Mouse (Mus musculus): ENCODE data around the gene Cradd. TPM values are rescaled to one million over a fixed set of nuclear protein-coding genes. Genes with fewer than 3 reads are reported as not detected.

Gene Cradd
- polyA plus RNA-seq, 1 experiment from 2014 or later: 16.0 TPM

DNA sequence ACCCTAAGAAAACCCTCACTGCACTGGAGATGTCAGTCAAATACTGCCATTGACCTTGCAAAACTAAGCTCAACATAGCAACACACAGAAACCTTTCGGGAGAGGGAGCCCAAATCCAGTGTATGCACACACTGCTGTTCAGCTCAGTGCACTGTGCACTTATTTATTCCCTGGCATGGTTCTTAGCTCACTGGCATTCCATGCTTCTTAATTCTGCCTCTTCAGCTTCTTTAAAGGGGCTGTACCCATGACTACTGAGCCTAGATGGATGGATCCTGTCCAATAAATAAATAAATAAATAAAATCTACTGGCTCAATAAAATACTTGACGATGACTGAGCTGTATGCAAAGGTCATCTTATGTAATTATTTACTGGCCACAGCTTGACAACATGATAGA is 85.3 kb downstream of the Cradd start:
- Histone ChIP-seq H3K4me2 (replicated peaks; ENCODE audit: low read depth, low read length) (no peak overlapping the region), H3K9me3 (ENCODE audit: control insufficient read depth, low read length) (no peaks in the 10 kb centered on the region), H3K9ac (ENCODE audit: low read depth, low read length) (no peak overlapping the region), H3K4me1 (replicated peaks; ENCODE audit: control insufficient read depth, insufficient read depth, low read length) (0 out of 2 replicates have a peak, but pooled peaks cover 2% of the 10 kb centered on the region), H3K4me3 (ENCODE audit: low read depth, low read length) (no peak overlapping the region), H3K27ac (ENCODE audit: low read depth, low read length) (no peak overlapping the region), H3K27me3 (ENCODE audit: control insufficient read depth, insufficient read depth, low read length) (no peaks in the 10 kb centered on the region), H3K36me3 (ENCODE audit: control insufficient read depth, insufficient read depth, low read length) (no peaks in the 10 kb centered on the region)
- WGBS: 83% methylated on average over 2 of the region's 2 CpGs
- DNase-seq (ENCODE audit: low spot score): no peak
- ATAC-seq (ENCODE audit: low FRiP score): 0 out of 2 replicates have a peak, but pooled peaks have one; percentile 39

DNA sequence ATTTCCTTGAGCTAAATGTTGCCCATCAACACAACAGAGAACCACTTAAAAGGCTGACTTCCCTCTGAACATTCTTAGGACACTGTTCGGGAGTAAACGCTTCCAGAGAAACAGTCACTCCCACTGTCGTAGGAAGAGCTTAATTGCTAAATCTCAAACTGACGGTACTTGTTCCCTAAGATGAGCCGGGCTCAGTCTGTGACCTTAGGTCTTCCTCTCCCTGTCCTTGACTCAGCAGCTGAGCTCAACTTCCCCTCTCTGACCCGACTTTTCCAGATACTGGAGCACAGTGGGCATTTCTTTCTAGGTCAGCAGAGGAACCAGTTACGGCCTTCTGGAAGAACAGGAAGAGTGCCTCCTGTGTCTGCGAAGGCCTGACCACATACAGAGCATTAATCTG is 87.7 kb downstream of the Cradd start:
- Histone ChIP-seq H3K4me2 (replicated peaks; ENCODE audit: low read depth, low read length) (no peak overlapping the region), H3K27ac (ENCODE audit: low read depth, low read length) (no peak overlapping the region), H3K9me3 (ENCODE audit: control insufficient read depth, low read length) (no peaks in the 10 kb centered on the region), H3K4me1 (replicated peaks; ENCODE audit: control insufficient read depth, insufficient read depth, low read length) (0 out of 2 replicates have a peak, but pooled peaks cover 2% of the 10 kb centered on the region), H3K27me3 (ENCODE audit: control insufficient read depth, insufficient read depth, low read length) (no peaks in the 10 kb centered on the region), H3K9ac (ENCODE audit: low read depth, low read length) (no peak overlapping the region), H3K36me3 (ENCODE audit: control insufficient read depth, insufficient read depth, low read length) (no peaks in the 10 kb centered on the region), H3K4me3 (ENCODE audit: low read depth, low read length) (no peak overlapping the region)
- WGBS: 42% methylated on average over 8 of the region's 8 CpGs
- ATAC-seq (ENCODE audit: low FRiP score) (no peak), DNase-seq (ENCODE audit: low spot score) (no peak)

DNA sequence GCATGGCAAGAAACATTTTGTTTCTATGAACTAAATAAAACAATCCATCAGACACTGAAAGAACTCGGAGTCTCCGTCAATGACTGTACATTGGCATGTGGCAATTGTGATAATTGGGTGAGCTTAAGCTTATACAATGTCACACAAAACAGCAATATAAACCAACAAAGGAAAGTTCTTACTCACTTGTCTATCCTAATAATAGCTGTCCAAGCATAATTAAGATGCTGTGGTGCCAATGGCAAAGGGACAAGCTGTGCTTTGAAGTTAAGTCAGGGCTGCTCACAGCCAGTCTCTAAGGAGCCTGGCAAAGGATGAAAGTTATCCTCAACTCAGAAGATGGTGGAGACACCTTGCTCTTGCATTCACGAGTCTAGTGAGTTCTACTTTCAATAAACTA is 89.3 kb downstream of the Cradd start:
- Histone ChIP-seq H3K4me1 (replicated peaks; ENCODE audit: control insufficient read depth, insufficient read depth, low read length) (0 out of 2 replicates have a peak, but pooled peaks cover 2% of the 10 kb centered on the region), H3K27me3 (ENCODE audit: control insufficient read depth, insufficient read depth, low read length) (no peaks in the 10 kb centered on the region), H3K4me3 (ENCODE audit: low read depth, low read length) (no peak overlapping the region), H3K27ac (ENCODE audit: low read depth, low read length) (no peak overlapping the region), H3K36me3 (ENCODE audit: control insufficient read depth, insufficient read depth, low read length) (no peaks in the 10 kb centered on the region), H3K4me2 (replicated peaks; ENCODE audit: low read depth, low read length) (no peak overlapping the region), H3K9ac (ENCODE audit: low read depth, low read length) (no peak overlapping the region), H3K9me3 (ENCODE audit: control insufficient read depth, low read length) (no peaks in the 10 kb centered on the region)
- no peak for ATAC-seq (ENCODE audit: low FRiP score)
- no peak for DNase-seq (ENCODE audit: low spot score)
- WGBS: 61% methylated on average over 3 of the region's 3 CpGs

DNA sequence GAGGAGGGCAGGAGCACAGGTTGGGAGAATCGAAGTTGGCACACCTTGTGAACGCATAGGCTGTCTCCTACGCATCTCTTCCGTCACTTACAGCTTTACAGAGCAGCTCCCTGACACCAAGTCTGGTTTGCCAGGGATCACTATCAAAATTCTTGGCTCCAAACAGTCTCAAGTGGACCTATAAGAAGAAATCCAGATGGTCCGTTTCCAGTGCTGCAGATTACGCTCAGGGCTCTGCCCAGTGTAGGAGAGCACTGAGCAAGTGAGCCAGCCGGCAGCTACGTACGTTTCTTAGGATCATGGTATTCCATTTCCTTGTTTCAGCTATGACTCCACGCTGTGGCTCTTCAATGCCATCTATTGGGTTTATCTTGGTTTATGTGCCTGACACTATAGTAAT is 90.9 kb downstream of the Cradd start:
- Histone ChIP-seq H3K27me3 (ENCODE audit: control insufficient read depth, insufficient read depth, low read length) (no peaks in the 10 kb centered on the region), H3K4me3 (ENCODE audit: low read depth, low read length) (no peak overlapping the region), H3K9me3 (ENCODE audit: control insufficient read depth, low read length) (no peaks in the 10 kb centered on the region), H3K4me1 (replicated peaks; ENCODE audit: control insufficient read depth, insufficient read depth, low read length) (0 out of 2 replicates have a peak, but pooled peaks cover 2% of the 10 kb centered on the region), H3K4me2 (replicated peaks; ENCODE audit: low read depth, low read length) (no peak overlapping the region), H3K36me3 (ENCODE audit: control insufficient read depth, insufficient read depth, low read length) (no peaks in the 10 kb centered on the region), H3K9ac (ENCODE audit: low read depth, low read length) (no peak overlapping the region), H3K27ac (ENCODE audit: low read depth, low read length) (no peak overlapping the region)
- DNase-seq (ENCODE audit: low spot score): no peak
- ATAC-seq (ENCODE audit: low FRiP score): no peak
- 90% methylated on average over 10 of the region's 10 CpGs for WGBS

DNA sequence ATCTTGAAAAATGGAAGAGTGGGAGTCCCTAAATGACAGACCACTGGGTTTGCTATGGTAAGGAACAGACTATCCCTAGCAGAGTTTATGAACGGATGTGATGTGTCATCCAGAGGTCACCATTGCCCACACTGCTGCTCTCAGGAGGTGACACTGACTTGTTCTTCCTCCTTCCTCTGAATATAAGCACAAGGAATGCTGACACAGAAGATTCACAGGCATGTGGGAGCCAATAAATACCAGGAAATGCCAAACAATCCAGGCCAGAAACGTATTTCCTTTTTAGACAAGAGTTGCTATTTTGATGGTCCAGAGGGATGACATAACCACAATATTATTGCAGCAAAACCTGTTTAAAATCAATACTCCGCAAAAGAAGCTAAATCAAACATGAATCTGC is 91.4 kb downstream of the Cradd start:
- Histone ChIP-seq H3K27ac (ENCODE audit: low read depth, low read length) (no peak overlapping the region), H3K9ac (ENCODE audit: low read depth, low read length) (no peak overlapping the region), H3K9me3 (ENCODE audit: control insufficient read depth, low read length) (no peaks in the 10 kb centered on the region), H3K4me1 (replicated peaks; ENCODE audit: control insufficient read depth, insufficient read depth, low read length) (0 out of 2 replicates have a peak, but pooled peaks cover 2% of the 10 kb centered on the region), H3K4me2 (replicated peaks; ENCODE audit: low read depth, low read length) (no peak overlapping the region), H3K4me3 (ENCODE audit: low read depth, low read length) (no peak overlapping the region), H3K27me3 (ENCODE audit: control insufficient read depth, insufficient read depth, low read length) (no peaks in the 10 kb centered on the region), H3K36me3 (ENCODE audit: control insufficient read depth, insufficient read depth, low read length) (no peaks in the 10 kb centered on the region)
- ATAC-seq (ENCODE audit: low FRiP score): no peak
- 78% methylated on average over 3 of the region's 3 CpGs for WGBS
- DNase-seq (ENCODE audit: low spot score): no peak

DNA sequence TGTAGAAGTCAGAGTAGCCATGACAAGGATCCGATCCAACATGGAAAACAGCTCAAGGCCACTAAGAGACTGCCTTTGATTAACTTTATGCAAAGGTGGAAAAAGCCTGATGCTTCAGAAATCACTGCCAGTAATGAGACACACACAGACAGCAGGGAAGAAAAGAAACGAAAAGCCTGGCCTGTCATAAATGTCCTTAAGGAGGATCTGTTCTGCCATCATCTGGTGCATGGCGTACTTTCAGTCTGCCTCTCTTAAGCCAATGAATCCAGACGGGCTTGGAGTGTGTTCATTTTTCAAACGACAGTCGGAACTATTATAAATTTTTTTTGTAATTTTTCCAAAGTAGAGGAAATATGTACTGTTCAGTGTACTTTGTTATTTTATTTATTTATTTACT is 95.7 kb downstream of the Cradd start:
- WGBS: 84% methylated on average over 6 of the region's 6 CpGs
- ATAC-seq (ENCODE audit: low FRiP score) (no peak), DNase-seq (ENCODE audit: low spot score) (no peak)

DNA sequence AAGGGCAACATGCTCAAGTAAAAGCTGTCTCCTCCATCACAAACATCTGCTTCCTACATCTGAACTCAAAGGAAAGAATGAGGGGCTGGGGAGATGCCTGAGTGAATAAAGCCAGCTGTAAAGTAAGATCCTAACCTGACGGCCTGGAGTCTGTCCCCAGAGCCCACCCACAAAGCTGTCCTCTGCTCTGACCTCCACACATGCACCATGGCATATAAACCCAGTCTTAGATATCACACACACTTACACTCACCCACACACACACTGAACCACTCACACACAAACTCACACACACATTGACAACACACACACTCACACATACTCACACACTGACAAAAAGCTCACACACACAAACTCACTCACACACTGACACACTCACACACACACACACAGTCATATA is 96.3 kb downstream of the Cradd start:
- no peaks in the 10 kb centered on the region for H3K9me3 ChIP-seq (ENCODE audit: control insufficient read depth, low read length)
- H3K27ac ChIP-seq (ENCODE audit: low read depth, low read length): no peak overlapping the region

More for the DNA sequence above, 95.7 kb downstream of the Cradd start:
- no peak overlapping the region for H3K27ac ChIP-seq (ENCODE audit: low read depth, low read length)
- H3K9ac ChIP-seq (ENCODE audit: low read depth, low read length): no peak overlapping the region
- H3K9me3 ChIP-seq (ENCODE audit: control insufficient read depth, low read length): no peaks in the 10 kb centered on the region
- H3K4me3 ChIP-seq (ENCODE audit: low read depth, low read length): no peak overlapping the region
- H3K27me3 ChIP-seq (ENCODE audit: control insufficient read depth, insufficient read depth, low read length): no peaks in the 10 kb centered on the region
- no peaks in the 10 kb centered on the region for H3K36me3 ChIP-seq (ENCODE audit: control insufficient read depth, insufficient read depth, low read length)
- H3K4me1 ChIP-seq (replicated peaks; ENCODE audit: control insufficient read depth, insufficient read depth, low read length): no peaks in the 10 kb centered on the region
- no peak overlapping the region for H3K4me2 ChIP-seq (replicated peaks; ENCODE audit: low read depth, low read length)

DNA sequence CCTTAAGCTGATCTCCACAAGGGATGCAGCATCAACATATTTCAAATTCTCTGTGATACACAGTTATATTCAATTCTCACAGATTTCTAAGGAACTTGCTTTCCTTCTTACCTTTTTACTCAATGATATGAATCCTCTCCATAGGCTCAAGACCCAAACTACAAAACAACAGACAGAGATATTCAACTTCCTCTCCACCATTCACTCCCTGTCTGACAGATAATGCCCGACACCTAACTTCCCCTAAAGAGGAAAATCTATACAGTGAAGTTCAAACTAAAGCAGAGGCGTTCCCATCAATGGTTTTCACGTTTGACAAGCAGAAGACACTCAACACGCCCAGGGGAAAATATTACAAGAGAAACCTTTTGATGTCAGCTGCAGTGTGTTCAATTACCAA is 97.2 kb downstream of the Cradd start:
- Histone ChIP-seq H3K27me3 (ENCODE audit: control insufficient read depth, insufficient read depth, low read length) (no peaks in the 10 kb centered on the region), H3K4me1 (replicated peaks; ENCODE audit: control insufficient read depth, insufficient read depth, low read length) (no peaks in the 10 kb centered on the region), H3K4me3 (ENCODE audit: low read depth, low read length) (no peak overlapping the region), H3K4me2 (replicated peaks; ENCODE audit: low read depth, low read length) (no peak overlapping the region), H3K36me3 (ENCODE audit: control insufficient read depth, insufficient read depth, low read length) (no peaks in the 10 kb centered on the region), H3K9me3 (ENCODE audit: control insufficient read depth, low read length) (no peaks in the 10 kb centered on the region), H3K27ac (ENCODE audit: low read depth, low read length) (no peak overlapping the region), H3K9ac (ENCODE audit: low read depth, low read length) (no peak overlapping the region)
- 81% methylated on average over 4 of the region's 4 CpGs for WGBS
- ATAC-seq (ENCODE audit: low FRiP score): no peak
- no peak for DNase-seq (ENCODE audit: low spot score)

More for the DNA sequence above, 96.3 kb downstream of the Cradd start:
- 6% methylated on average over 1 of the region's 1 CpGs for WGBS
- Histone ChIP-seq H3K4me3 (ENCODE audit: low read depth, low read length) (no peak overlapping the region), H3K27me3 (ENCODE audit: control insufficient read depth, insufficient read depth, low read length) (no peaks in the 10 kb centered on the region), H3K4me2 (replicated peaks; ENCODE audit: low read depth, low read length) (no peak overlapping the region), H3K9ac (ENCODE audit: low read depth, low read length) (no peak overlapping the region), H3K36me3 (ENCODE audit: control insufficient read depth, insufficient read depth, low read length) (no peaks in the 10 kb centered on the region), H3K4me1 (replicated peaks; ENCODE audit: control insufficient read depth, insufficient read depth, low read length) (no peaks in the 10 kb centered on the region)
- no peak for DNase-seq (ENCODE audit: low spot score)
- no peak for ATAC-seq (ENCODE audit: low FRiP score)

DNA sequence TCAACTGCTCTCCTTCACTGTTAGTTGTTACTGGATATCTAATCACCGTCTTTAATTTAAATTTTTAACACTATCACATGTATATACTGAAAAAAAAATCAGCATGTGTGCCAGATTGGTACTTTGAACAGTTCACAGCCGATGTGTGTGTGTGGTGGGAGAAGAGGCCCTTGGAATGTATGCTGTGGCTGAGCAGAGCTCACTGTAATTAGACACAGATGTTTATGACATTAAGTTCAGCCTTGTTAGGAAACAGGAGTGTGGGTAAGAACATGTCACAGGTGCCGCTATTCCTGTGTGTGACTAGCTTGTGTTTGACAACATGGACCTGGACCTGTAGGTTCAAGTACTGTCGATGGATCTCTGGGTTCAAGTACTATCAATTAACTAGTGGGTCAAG is 98.9 kb downstream of the Cradd start:
- Histone ChIP-seq H3K36me3 (ENCODE audit: control insufficient read depth, insufficient read depth, low read length) (no peaks in the 10 kb centered on the region), H3K4me1 (replicated peaks; ENCODE audit: control insufficient read depth, insufficient read depth, low read length) (no peaks in the 10 kb centered on the region), H3K4me3 (ENCODE audit: low read depth, low read length) (no peak overlapping the region), H3K9ac (ENCODE audit: low read depth, low read length) (no peak overlapping the region), H3K9me3 (ENCODE audit: control insufficient read depth, low read length) (no peaks in the 10 kb centered on the region), H3K27me3 (ENCODE audit: control insufficient read depth, insufficient read depth, low read length) (no peaks in the 10 kb centered on the region), H3K27ac (ENCODE audit: low read depth, low read length) (no peak overlapping the region), H3K4me2 (replicated peaks; ENCODE audit: low read depth, low read length) (no peak overlapping the region)
- DNase-seq (ENCODE audit: low spot score): no peak
- ATAC-seq (ENCODE audit: low FRiP score): no peak
- WGBS: 73% methylated on average over 4 of the region's 4 CpGs

Measured in hindbrain, embryonic 11.5 days (tissue).